In the genomic region with DNA sequence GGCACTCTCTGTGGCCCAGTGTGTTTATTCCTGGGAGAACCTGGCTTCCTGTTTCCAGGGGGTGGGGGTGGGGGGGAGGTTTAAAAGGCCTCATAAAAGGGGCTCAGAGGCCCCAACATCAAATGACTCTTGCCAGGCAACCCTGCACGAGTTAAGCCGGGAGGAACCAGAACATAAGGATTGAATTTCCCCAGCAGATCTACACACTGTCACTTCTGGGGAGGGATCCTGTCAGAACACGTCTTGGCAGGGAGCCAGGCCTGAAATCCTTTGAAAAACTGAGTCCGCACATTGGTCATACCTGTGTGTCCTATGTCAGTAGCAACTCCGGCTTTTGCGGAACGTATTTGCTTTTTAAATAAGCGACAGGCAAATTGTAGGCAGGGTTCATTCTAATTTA, we compare ENCODE assay signal across 15 mouse cellular contexts. TPM values are rescaled to one million over a fixed set of nuclear protein-coding genes. Genes with fewer than 3 reads are reported as not detected.
A peak's percentile ranks its signal among the peaks of the same experiment; 100 is the strongest.
DNase-seq lines count a peak whose midpoint lies in the region; ATAC-seq lines count a peak whose summit lies in the region.
"Had no signal": no experiment of that assay in that cellular context is flagged by ENCODE, and none has a peak within 500 bp of the region (broad histone marks: within the 10 kb centered on the region; RNA-seq: fewer than 3 reads in every experiment).

No protein-coding gene starts in this region.

- peaks cover 54% of the 10 kb centered on the region for H3K27me3 ChIP-seq in hindbrain, embryonic 10.5 days (ENCODE audit: insufficient read depth, poor library complexity, severe bottlenecking)
- no peaks in the 10 kb centered on the region for H3K27me3 ChIP-seq in hindbrain, embryonic 11.5 days (ENCODE audit: control insufficient read depth, insufficient read depth, low read length)
- peaks cover 15% of the 10 kb centered on the region; the same call in 1 of the 2 replicates for H3K27me3 ChIP-seq in neural tube, embryonic 13.5 days
- H3K27me3 ChIP-seq in limb, embryonic 10.5 days (ENCODE audit: low read depth, poor library complexity, severe bottlenecking): no peaks in the 10 kb centered on the region

- H3K36me3 ChIP-seq in hindbrain, embryonic 10.5 days: no peaks in the 10 kb centered on the region
- H3K36me3 ChIP-seq in hindbrain, embryonic 11.5 days (ENCODE audit: control insufficient read depth, insufficient read depth, low read length): no peaks in the 10 kb centered on the region
- H3K36me3 ChIP-seq in neural tube, embryonic 13.5 days: no peaks in the 10 kb centered on the region
- no peaks in the 10 kb centered on the region for H3K36me3 ChIP-seq in limb, embryonic 10.5 days
- H3K36me3 ChIP-seq: lung, embryonic 15.5 days had no signal

- H3K9ac ChIP-seq in hindbrain, embryonic 11.5 days (ENCODE audit: low read depth, low read length): no peak overlapping the region
- 0 out of 2 replicates have a peak overlapping the region, but pooled peaks have one; percentile 17 for H3K9ac ChIP-seq in neural tube, embryonic 13.5 days
- H3K9ac ChIP-seq: lung, embryonic 15.5 days had no signal

- H3K4me2 ChIP-seq in hindbrain, embryonic 11.5 days (replicated peaks; ENCODE audit: low read depth, low read length): no peak overlapping the region
- H3K4me2 ChIP-seq in neural tube, embryonic 13.5 days: no peak overlapping the region
- H3K4me2 ChIP-seq: lung, embryonic 15.5 days had no signal

- H3K9me3 ChIP-seq in hindbrain, embryonic 10.5 days: no peaks in the 10 kb centered on the region
- no peaks in the 10 kb centered on the region for H3K9me3 ChIP-seq in hindbrain, embryonic 11.5 days (ENCODE audit: control insufficient read depth, low read length)
- H3K9me3 ChIP-seq in neural tube, embryonic 13.5 days: no peaks in the 10 kb centered on the region
- no peaks in the 10 kb centered on the region for H3K9me3 ChIP-seq in limb, embryonic 10.5 days (replicated peaks)
- H3K9me3 ChIP-seq: lung, embryonic 15.5 days had no signal

- H3K4me1 ChIP-seq in hindbrain, embryonic 10.5 days (replicated peaks): peaks cover 51% of the 10 kb centered on the region
- peaks cover 3% of the 10 kb centered on the region for H3K4me1 ChIP-seq in hindbrain, embryonic 11.5 days (replicated peaks; ENCODE audit: control insufficient read depth, insufficient read depth, low read length)
- H3K4me1 ChIP-seq in neural tube, embryonic 13.5 days (replicated peaks): peaks cover 30% of the 10 kb centered on the region
- peaks cover 57% of the 10 kb centered on the region for H3K4me1 ChIP-seq in limb, embryonic 10.5 days
- H3K4me1 ChIP-seq: lung, embryonic 15.5 days had no signal

- ATAC-seq in hindbrain, embryonic 11.5 days (ENCODE audit: low FRiP score): no peak
- no peak for ATAC-seq in neural tube, embryonic 13.5 days (ENCODE audit: low read depth)
- ATAC-seq: activated CD4-positive, CD25-positive, alpha-beta regulatory T cell, adult 4 months had no signal

- H3K4me3 ChIP-seq in hindbrain, embryonic 10.5 days: no peak overlapping the region
- H3K4me3 ChIP-seq in hindbrain, embryonic 11.5 days (ENCODE audit: low read depth, low read length): no peak overlapping the region
- H3K4me3 ChIP-seq in neural tube, embryonic 13.5 days: no peak overlapping the region
- H3K4me3 ChIP-seq in limb, embryonic 10.5 days: peak overlapping the region; percentile 39
- H3K4me3 ChIP-seq: lung, embryonic 15.5 days had no signal

- 33% methylated on average over 8 of the region's 8 CpGs for WGBS in hindbrain, embryonic 10.5 days
- 34% methylated on average over 8 of the region's 8 CpGs for WGBS in hindbrain, embryonic 11.5 days
- 23% methylated on average over 8 of the region's 8 CpGs for WGBS in neural tube, embryonic 13.5 days
- WGBS in limb, embryonic 10.5 days: 15% methylated on average over 8 of the region's 8 CpGs

- H3K27ac ChIP-seq in hindbrain, embryonic 10.5 days: peak overlapping the region; percentile 76
- H3K27ac ChIP-seq in hindbrain, embryonic 11.5 days (ENCODE audit: low read depth, low read length): no peak overlapping the region
- H3K27ac ChIP-seq in neural tube, embryonic 13.5 days (replicated peaks): peak overlapping the region; percentile 46; the same call in 1 of the 2 replicates
- H3K27ac ChIP-seq in limb, embryonic 10.5 days: peak overlapping the region; percentile 86
- H3K27ac ChIP-seq: lung, embryonic 15.5 days had no signal

- no peak for DNase-seq in hindbrain, embryonic 10.5 days (ENCODE audit: low spot score)
- DNase-seq in hindbrain, embryonic 11.5 days (ENCODE audit: low spot score): no peak
- no peak for DNase-seq in neural tube, embryonic 10.5 days (ENCODE audit: extremely low spot score, low spot score)
- peak; percentile 72 for DNase-seq in limb, embryonic 10.5 days (ENCODE audit: low spot score)
- peak; percentile 62 for DNase-seq in urinary bladder, postnatal 14 days (ENCODE audit: low spot score)
- no peak for DNase-seq in adrenal gland, adult 8-10 months
- no peak for DNase-seq in adrenal gland, postnatal 36 days
- DNase-seq: cerebellum, postnatal 25 days; gastrocnemius, postnatal 14 days; thymus, adult 2 months had no signal

RNA-seq across cellular contexts. Expression of gene Fzd10, which starts 19.3 kb away (rescaled TPM):
- polyA plus RNA-seq in hindbrain, embryonic 10.5 days (2016; fragmentation: Nextera tagmentation; extraction: Ambion mirVana): 16.0 and 22.3 TPM in 2 replicates
- 17.8 and 19.3 TPM in 2 replicates for polyA plus RNA-seq in hindbrain, embryonic 11.5 days (2014; fragmentation: Nextera tagmentation; extraction: Ambion mirVana)
- polyA plus RNA-seq in neural tube, embryonic 13.5 days (2015; fragmentation: Nextera tagmentation; extraction: Ambion mirVana): 4.9 and 6.4 TPM in 2 replicates
- 8.1 and 10.5 TPM in 2 replicates for polyA plus RNA-seq in limb, embryonic 10.5 days (2016; fragmentation: Nextera tagmentation; extraction: Ambion mirVana)
- under 1 TPM; 0.43 to 0.80 (median 0.53) TPM for total RNA-seq in adrenal gland, adult 8-10 months (2022)
- under 1 TPM; 0.86 to 0.92 TPM for total RNA-seq in adrenal gland, postnatal 36 days (2021)
- total RNA-seq: MEL had no signal
- polyA plus RNA-seq: activated CD4-positive, CD25-positive, alpha-beta regulatory T cell, adult 4 months; C2C12 had no signal

Comparison
In these comparisons a context has a peak if more than half of its experiments do, and no peak if none do; other contexts are left out.
1. DNase-seq: peak in limb, embryonic 10.5 days (single experiment) and urinary bladder, postnatal 14 days (single experiment); none in hindbrain, embryonic 10.5 days (single experiment), hindbrain, embryonic 11.5 days (single experiment), neural tube, embryonic 10.5 days (single experiment), adrenal gland, adult 8-10 months (single experiment) and adrenal gland, postnatal 36 days (0 of 2).